Mouse (Mus musculus): Measurements from ENCODE around the gene Zfr.
"Not testable (repeated sequence)": the region's sequence is repeated elsewhere in the genome, so short reads cannot be mapped to it uniquely, and the experiment has no call there.

The Zfr gene

GRCm38 (mm10) chr15:12216119-12216518 is 98.5 kb downstream of the Zfr start:
- DNase-seq (ENCODE audit: low spot score in 2 of 2): no peak

- DNase-seq (ENCODE audit: low spot score in 2 of 2): no peak
These were observed 99.2 kb downstream of the Zfr start for GRCm38 (mm10) chr15:12216798-12217197.

GRCm38 (mm10) chr15:12217332-12217731 is 99.7 kb downstream of the Zfr start:
- DNase-seq (ENCODE audit: low spot score in 2 of 2): not testable (repeated sequence)

- DNase-seq (ENCODE audit: low spot score in 2 of 2): no peak
These were observed 100.2 kb downstream of the Zfr start for GRCm38 (mm10) chr15:12217849-12218248.

GRCm38 (mm10) chr15:12218583-12219382 is 101.2 kb downstream of the Zfr start:
- no peak for DNase-seq (ENCODE audit: low spot score in 2 of 2)

- DNase-seq (ENCODE audit: low spot score in 2 of 2): no peak
These were observed 103.5 kb downstream of the Zfr start for GRCm38 (mm10) chr15:12221131-12221530.

- DNase-seq (ENCODE audit: low spot score in 2 of 2): no peak
These were observed 105.1 kb downstream of the Zfr start for GRCm38 (mm10) chr15:12222564-12223302.

- DNase-seq (ENCODE audit: low spot score in 2 of 2): no peak
These were observed 105.8 kb downstream of the Zfr start for GRCm38 (mm10) chr15:12223393-12223792.

- no peak for DNase-seq (ENCODE audit: low spot score in 2 of 2)
These were observed 106.6 kb downstream of the Zfr start for GRCm38 (mm10) chr15:12224239-12224638.

- DNase-seq (ENCODE audit: low spot score in 2 of 2): no peak
These were observed 107.4 kb downstream of the Zfr start for GRCm38 (mm10) chr15:12225062-12225461.

GRCm38 (mm10) chr15:12226908-12227307 is 109.3 kb downstream of the Zfr start:
- DNase-seq (ENCODE audit: low spot score in 2 of 2): no peak

GRCm38 (mm10) chr15:12227355-12227754 is 109.7 kb downstream of the Zfr start:
- DNase-seq (ENCODE audit: low spot score in 2 of 2): no peak

GRCm38 (mm10) chr15:12229603-12230242 is 112.1 kb downstream of the Zfr start:
- DNase-seq (ENCODE audit: low spot score in 2 of 2): no peak

GRCm38 (mm10) chr15:12230243-12230935 is 112.8 kb downstream of the Zfr start:
- no peak for DNase-seq (ENCODE audit: low spot score in 2 of 2)

- DNase-seq (ENCODE audit: low spot score in 2 of 2): no peak
These were observed 113.8 kb downstream of the Zfr start for GRCm38 (mm10) chr15:12231462-12231861.

- no peak for DNase-seq (ENCODE audit: low spot score in 2 of 2)
These were observed 114.8 kb downstream of the Zfr start for GRCm38 (mm10) chr15:12232429-12232828.

- DNase-seq (ENCODE audit: low spot score in 2 of 2): no peak
These were observed 115.4 kb downstream of the Zfr start for GRCm38 (mm10) chr15:12233021-12233420.

Data from urinary bladder, postnatal 4 days (tissue).